Mouse (Mus musculus) MN1 (cell line): ENCODE results near the gene Arhgef28.

Experiments used
- DNase-seq: peaks from one replicate; pipeline ENCODE4 v3.0.0-alpha.2; 2016; ENCODE audit warnings: low spot score

The Arhgef28 gene

DNA sequence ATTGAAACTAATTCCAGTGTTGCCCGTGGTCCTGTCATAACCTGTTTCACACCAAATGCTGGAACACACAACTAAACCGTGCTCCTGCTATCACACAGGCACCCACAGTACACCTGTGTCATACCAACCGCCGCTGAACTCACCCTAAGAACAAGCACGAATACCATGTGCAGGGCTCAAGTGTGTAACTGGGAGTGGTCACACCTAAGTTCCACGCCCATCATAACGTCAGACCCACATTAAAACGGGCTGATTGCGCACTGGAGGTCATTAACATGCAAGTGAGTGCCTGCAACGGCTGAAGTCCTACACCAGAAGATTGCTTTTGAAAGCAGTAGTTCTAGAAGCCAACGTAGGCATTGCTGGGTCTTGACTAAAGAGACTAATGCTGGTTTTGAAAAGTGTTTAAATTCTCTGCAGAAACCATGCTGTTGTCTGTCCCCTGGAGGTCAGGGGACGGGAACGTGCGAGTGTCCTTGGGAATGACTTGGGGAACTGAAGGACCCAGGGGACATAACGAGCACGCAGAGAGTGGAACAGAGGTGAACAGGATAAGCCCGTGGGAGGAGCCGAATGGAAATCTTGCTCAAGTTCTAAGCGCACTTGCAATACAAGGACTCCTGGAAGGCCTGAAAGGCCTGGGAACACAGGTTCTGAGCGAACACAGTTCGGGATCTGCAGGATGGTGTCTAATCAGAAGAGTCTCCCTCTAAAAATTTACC is 22.9 kb downstream of the Arhgef28 start:
- no peak for DNase-seq

GRCm38 (mm10) chr13:98182330-98182729 is 23.9 kb downstream of the Arhgef28 start:
- no peak for DNase-seq

- peak; percentile 47 for DNase-seq
Measured at GRCm38 (mm10) chr13:98180636-98181035, 25.6 kb downstream of the Arhgef28 start.

DNA sequence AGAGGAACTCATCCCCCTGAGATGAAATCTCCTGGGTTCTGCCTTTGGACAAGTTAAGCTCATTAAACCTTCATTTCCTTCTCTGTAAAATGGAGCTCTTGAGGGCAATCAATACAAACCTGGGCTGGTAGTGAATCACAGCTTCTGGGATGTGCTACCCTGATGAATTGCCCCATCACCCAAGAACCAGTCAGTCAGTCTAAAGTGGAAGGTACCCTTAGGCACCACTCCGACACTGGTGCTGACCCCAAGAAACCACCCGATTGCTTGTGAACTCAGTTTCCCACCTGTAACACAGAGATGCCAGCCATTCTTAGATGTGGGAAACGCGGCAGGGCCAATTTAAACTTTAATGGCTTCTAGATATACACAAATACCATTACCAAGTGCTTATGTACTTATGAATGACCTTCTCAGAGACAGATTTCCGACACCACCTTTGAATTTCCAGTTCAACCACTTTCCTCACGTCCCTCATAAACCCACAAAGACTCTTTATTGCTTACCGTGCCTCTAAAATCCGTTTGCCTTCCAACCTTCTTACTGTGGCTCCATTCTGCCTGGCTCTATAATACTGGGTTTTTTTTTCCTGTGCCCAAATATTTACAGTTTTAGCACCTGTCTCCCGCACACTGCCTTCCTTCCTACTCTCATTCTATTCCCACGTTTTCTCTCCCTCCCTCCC is 30.8 kb downstream of the Arhgef28 start:
- DNase-seq = no peak

- no peak for DNase-seq
Measured at GRCm38 (mm10) chr13:98173008-98173407, 33.2 kb downstream of the Arhgef28 start.

DNA sequence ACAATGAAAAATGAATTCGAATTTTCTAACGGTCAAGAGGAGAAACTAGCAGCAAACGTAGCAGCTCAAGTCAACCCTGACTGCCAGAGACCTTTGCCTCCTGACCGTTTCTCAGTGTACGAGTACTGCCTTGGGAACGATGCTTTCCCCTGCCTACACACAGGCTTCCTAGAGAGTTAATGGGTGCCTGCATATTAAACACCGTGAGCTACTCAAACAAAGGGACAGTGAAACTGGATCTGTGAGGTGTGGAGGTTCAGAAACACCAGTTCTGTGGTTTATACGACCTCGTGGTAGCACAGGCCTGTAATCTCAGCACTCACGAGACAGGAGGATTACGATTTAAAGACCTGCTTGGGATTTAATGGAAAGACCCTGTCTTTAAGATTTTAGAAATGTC is 33.9 kb downstream of the Arhgef28 start:
- DNase-seq = no peak

DNA sequence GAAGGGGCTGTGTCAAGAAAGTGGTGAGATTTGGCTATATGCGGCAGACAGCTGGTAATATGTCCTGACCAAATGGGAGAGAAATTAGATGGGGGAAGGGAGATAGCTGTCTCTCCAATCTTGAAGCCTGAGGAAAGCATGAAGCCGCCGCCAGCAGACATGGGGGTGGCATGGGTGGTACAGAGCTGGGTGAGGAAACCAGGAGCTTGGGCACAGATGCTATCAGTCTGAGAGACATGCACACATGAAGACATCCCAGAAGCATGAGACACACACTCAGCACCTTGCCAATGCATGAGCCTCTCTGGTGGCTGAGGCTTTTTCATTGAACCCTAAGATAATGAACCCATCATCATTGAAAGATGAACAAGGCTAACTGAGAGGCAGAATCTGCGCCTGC is 34.5 kb downstream of the Arhgef28 start:
- no peak for DNase-seq

DNA sequence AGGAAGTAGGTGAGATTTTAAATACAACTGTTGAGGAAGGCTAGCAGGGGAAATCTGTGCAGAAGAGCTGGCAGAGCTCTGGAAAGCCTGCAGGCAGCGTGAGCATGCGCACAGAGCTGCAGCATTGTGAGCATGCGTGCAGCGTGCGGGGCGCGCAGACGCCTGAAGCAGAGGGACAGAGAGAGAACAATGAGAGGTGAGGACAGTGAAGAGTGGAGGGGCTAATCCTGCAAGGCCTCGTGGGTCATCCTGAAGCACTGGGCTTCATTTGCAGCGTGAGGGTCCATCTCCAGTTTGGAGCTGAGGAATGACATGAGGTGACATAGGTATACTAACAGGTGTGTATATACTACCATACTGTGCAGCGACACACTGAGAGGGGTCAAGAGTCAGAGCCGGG is 35.0 kb downstream of the Arhgef28 start:
- DNase-seq = no peak

DNA sequence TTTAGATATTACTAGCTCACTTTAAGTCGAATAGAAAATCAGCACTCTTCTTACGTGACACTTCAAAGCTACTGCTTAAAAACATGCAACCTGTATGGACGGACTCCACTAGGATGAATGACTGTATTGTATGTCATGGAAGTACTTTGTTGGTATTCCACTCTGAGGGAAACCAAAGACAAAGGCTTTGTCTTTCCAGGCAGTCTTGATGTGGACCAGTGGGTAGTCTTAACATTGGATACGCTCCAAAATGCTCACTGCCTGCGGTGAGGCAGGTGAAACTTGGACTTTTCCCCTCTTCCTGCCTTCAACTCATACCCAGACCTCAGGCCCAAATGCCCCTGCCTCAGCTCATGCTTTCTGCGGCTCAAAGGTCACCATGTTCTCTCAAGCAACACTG is 41.4 kb downstream of the Arhgef28 start:
- DNase-seq = no peak

GRCm38 (mm10) chr13:98161496-98161895 is 44.7 kb downstream of the Arhgef28 start:
- DNase-seq = no peak

DNA sequence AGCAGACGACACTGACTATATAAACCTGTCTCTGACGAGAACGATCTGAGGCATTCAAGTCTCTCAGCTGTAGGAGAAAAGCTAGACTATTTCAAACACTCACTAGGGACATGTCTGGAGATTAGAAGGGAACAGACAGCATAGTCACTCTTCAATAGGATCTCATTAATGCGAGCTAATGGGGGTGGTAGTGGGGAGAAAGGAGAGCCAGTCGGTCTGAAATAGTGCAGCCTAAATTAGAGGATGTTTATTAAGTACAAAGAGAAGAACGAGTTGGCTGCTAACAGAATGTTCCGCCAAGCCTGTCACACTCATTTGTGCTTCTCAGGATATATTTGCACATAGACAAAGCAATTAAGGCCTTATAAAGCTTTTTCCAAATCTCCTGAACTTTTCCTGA is 49.6 kb downstream of the Arhgef28 start:
- DNase-seq = no peak

GRCm38 (mm10) chr13:98152759-98153158 is 53.5 kb downstream of the Arhgef28 start:
- no peak for DNase-seq

GRCm38 (mm10) chr13:98147532-98147931 is 58.7 kb downstream of the Arhgef28 start:
- DNase-seq = no peak

DNA sequence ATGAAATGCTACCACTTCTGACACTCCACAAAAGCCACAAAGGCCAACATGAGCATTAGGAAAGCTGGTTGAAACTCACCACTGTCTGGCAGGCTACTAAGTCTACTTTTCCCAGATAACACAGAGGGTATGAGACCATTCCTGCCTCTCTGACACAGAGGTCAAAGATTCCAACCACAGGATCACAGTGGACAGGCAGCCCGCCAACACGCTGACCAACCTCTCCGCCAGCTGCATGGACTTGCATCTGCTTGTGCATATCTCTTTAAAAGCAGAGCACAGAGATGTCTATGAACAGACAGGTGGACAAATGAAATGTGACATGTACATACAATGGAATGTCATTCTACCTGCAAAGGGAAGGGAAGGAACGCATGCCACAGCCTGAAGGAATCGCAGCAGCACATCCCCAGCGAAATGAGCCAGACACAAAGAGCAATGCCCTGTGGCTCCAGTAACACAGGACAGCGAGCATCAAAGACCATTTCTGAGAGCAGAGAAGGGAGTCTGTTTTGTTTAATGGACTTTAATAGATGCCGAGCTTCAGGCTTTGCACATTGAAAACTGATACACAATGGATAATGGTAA is 59.6 kb downstream of the Arhgef28 start:
- DNase-seq = no peak

- no peak for DNase-seq
Measured at GRCm38 (mm10) chr13:98145310-98145709, 60.9 kb downstream of the Arhgef28 start.

DNA sequence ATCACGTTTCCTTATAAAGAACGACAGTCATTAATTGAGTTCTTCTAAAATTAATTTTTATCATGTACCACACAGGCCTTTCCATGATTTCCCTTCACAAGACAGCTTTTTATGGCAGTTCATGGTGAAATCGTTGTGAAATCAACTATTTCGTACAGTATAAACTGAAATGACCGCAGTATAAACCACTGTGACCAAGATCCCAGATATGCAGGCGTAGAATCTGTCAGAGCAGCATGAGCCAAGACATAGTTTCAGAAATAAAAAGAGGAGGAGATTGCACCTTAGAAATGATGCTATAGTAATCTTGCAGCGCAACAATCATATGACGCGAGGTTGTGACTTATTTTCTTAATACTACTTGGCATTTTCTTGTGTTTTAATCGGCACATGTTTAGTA is 63.2 kb downstream of the Arhgef28 start:
- no peak for DNase-seq

GRCm38 (mm10) chr13:98140626-98141025 is 65.6 kb downstream of the Arhgef28 start:
- peak; percentile 61 for DNase-seq

GRCm38 (mm10) chr13:98138786-98139185 is 67.5 kb downstream of the Arhgef28 start:
- no peak for DNase-seq

DNA sequence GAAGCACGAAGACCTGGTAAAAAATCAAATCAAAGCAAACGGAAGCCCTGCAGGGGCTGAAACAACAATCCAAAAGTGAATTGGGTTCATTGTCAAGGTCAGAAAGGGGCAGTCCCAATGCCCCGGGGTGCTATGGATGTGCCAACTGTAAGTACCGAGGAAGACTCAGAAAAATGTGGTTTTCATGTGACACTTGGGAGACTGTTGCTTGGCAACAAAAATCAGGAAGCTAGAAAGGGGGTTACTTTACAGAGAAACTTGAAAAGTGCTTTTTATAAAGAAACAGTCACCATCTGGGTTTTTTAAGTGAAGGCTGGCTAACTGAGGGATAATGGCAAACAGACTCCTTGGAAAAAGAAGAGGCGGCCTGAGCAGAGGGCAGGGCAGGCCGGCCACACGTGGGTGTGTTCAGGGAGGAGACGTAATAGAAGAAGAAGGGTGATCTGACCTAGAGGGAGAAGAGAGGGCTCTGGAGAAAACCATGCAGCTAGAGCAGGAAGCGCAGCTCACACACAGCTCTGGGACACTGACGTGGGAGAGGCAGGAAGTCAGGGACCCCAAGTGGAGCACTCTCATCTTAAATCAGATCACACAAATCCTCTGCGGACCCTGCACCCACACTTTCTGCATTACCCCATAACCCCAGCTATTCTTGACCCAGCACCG is 70.2 kb downstream of the Arhgef28 start:
- DNase-seq = no peak

DNA sequence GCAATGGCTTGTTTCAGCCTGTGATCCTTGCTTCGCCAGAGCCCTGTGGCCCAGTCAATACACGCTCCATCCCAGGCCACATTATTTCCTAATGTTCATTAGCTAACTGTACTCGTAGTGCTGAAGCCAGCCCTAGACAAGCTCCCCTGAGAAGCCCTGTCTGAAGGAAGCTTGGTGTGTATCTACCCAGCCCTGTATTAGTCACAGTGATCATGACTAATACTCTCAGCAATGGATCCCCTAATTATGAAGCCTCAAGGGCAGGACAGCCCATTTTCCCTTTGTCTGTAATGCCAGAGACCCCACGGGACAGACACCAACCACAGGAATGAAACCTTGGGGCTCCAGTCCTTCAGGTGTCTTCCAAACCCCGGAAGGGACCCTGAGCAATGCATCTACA is 73.3 kb downstream of the Arhgef28 start:
- no peak for DNase-seq

DNA sequence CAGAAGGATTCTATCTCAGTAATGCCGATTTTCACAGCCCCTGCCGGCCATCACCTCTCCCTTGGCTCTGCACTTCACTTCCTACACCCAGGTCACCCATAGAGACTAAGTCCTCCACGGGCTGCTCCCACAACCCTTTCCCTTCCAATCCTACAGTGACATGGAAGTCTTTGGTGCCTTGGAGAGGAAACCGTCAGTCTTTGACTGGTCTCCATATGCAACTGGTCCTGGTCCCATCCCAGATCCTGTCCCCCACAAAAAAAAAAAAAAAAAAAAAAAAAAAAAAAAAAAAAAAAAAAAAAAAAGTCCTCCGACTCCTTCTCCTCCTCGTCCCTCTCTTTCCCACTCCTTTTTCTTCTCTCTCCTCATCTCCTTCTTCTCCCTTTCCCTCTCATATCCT is 74.0 kb downstream of the Arhgef28 start:
- no peak for DNase-seq

DNA sequence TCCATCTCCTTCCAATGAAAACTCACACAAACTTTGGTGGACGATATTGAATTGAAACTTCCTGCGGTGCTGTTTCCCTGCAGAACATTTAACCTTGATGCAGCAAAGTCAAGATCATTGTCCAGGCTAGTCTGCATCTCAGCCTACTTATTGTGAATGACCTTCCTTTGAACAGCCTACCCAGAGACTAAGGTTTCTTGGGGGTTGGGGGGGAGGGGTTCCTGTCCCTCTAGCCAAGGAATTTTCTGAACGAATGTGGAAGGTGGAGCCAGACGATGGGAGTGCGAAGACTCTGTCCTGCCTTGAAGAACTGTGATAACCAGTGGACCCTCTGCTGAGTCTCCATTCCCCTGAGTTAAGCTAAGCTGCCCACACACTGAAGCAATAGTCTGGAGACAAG is 80.6 kb downstream of the Arhgef28 start:
- no peak for DNase-seq
